Mouse (Mus musculus) testis, adult 2 months (tissue): ENCODE results near the gene Cdc14b.

ENCODE experiments used
- CTCF ChIP-seq: fragments of 200-500 bp; IDR thresholded peaks from 2 replicates; pipeline ENCODE4 v1.5.1; 2012; ENCODE audit warnings: low read depth, mild to moderate bottlenecking, inconsistent platforms, low read length, moderate library complexity; ENCODE audit not compliant: control insufficient read depth, insufficient read depth, insufficient replicate concordance
- POLR2A ChIP-seq: fragments of 200-500 bp; IDR thresholded peaks from 2 replicates; pipeline ENCODE4 v1.6.1; 2012; ENCODE audit warnings: low read depth, mild to moderate bottlenecking, inconsistent platforms, low read length, moderate library complexity; ENCODE audit not compliant: control insufficient read depth

DNA sequence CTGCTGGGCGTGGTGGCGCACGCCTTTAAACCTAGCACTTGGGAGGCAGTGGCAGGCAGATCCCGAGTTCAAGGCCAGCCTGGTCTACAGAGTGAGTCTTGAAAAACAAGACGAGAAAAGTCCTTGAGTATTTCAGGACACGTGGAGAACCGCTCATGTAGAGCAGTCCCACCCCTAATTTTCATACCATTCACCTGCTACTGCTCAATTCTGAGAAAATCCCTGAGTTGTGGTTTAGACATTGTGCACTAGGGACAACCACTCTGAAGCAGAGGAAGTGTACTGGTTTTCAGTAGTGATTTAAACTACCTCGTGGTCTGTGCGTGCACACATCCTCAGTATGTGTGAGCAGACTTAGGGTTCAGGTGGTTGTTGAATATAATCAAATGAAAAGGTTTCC is 89.5 kb downstream of the Cdc14b start:
- TF ChIP-seq CTCF (no peak), POLR2A (no peak)
